Mouse (Mus musculus) CH12.LX (cell line): ENCODE results near the gene Evi5. TPM values are rescaled to one million over a fixed set of nuclear protein-coding genes. Genes with fewer than 3 reads are reported as not detected.

ENCODE experiments used
- DNase-seq: peaks from one replicate; pipeline ENCODE4 v3.0.0-alpha.2; 2013; ENCODE audit errors: extremely low read depth
- H3K27ac ChIP-seq: 2 replicates; pipeline ENCODE4 v1.5.1; 2012; ENCODE audit warnings: low read depth, mild to moderate bottlenecking, control low read depth, moderate library complexity; ENCODE audit not compliant: insufficient read depth
- H3K27me3 ChIP-seq: replicated peaks from 2 replicates; pipeline ENCODE3; 2012; ENCODE audit warnings: inconsistent platforms
- H3K36me3 ChIP-seq, 2 experiments: replicated peaks in 1 of 2; 2 replicates each; pipeline versions ENCODE3 to v1.6.1; 2012; ENCODE audit warnings: inconsistent platforms in 1 of 2, low read length in 1 of 2, mild to moderate bottlenecking in 1 of 2, mixed read lengths in 1 of 2, moderate library complexity in 1 of 2; ENCODE audit not compliant: control insufficient read depth in 1 of 2, insufficient read depth in 1 of 2
- H3K4me1 ChIP-seq, 2 experiments: 2 replicates each; pipeline ENCODE4 v1.6.1; 2012; ENCODE audit warnings: inconsistent platforms in 1 of 2, moderate library complexity in 1 of 2; ENCODE audit not compliant: insufficient read depth in 2 of 2, control insufficient read depth in 1 of 2
- H3K4me2 ChIP-seq: 2 replicates; pipeline ENCODE4 v1.6.1; 2012; ENCODE audit warnings: low read depth, mild to moderate bottlenecking, control low read depth; ENCODE audit not compliant: poor library complexity, insufficient read depth, severe bottlenecking
- H3K4me3 ChIP-seq, 3 experiments: fragments of 150-350 bp in 1 of 3; sonication (generic) in 1 of 3; replicated peaks in 1 of 3; 2 replicates each; pipeline versions ENCODE3 to v1.5.1; 2011 to 2012; ENCODE audit warnings: low read depth in 2 of 3, low read length in 2 of 3, mild to moderate bottlenecking in 2 of 3, moderate library complexity in 2 of 3, control low read depth in 1 of 3, improper control_type of control experiment in 1 of 3, inconsistent platforms in 1 of 3, mixed read lengths in 1 of 3; ENCODE audit not compliant: poor library complexity in 1 of 3
- H3K79me2 ChIP-seq: replicated peaks from 2 replicates; pipeline ENCODE4 v1.6.1; 2012; ENCODE audit warnings: mild to moderate bottlenecking, moderate library complexity; ENCODE audit not compliant: control insufficient read depth, poor library complexity, insufficient read depth, severe bottlenecking; ENCODE audit errors: extremely low read depth
- H3K9ac ChIP-seq: 2 replicates; pipeline ENCODE4 v1.6.1; 2012; ENCODE audit warnings: low read depth, mild to moderate bottlenecking, control low read depth, moderate library complexity; ENCODE audit not compliant: insufficient read depth
- H3K9me3 ChIP-seq: replicated peaks from 2 replicates; pipeline ENCODE3; 2012; ENCODE audit warnings: low read length, inconsistent platforms, mixed read lengths
- BHLHE40 ChIP-seq: IDR thresholded peaks from 2 replicates; pipeline ENCODE4 v1.6.1; 2011; ENCODE audit warnings: mild to moderate bottlenecking, low read depth, low read length, improper control_type of control experiment
- CHD2 ChIP-seq: IDR thresholded peaks from 2 replicates; pipeline ENCODE4 v1.6.1; 2011; ENCODE audit warnings: low read length, improper control_type of control experiment
- E2F4 ChIP-seq: IDR thresholded peaks from 2 replicates; pipeline ENCODE4 v1.6.1; 2011; ENCODE audit warnings: low read depth, low read length, improper control_type of control experiment; ENCODE audit not compliant: insufficient replicate concordance
- ELF1 ChIP-seq: IDR thresholded peaks from 2 replicates; pipeline ENCODE4 v1.6.1; 2014; ENCODE audit warnings: low read depth, mild to moderate bottlenecking, inconsistent platforms, low read length, improper control_type of control experiment
- EP300 ChIP-seq: IDR thresholded peaks from 2 replicates; pipeline ENCODE4 v1.6.1; 2011; ENCODE audit warnings: low read length, improper control_type of control experiment
- ETS1 ChIP-seq: conservative IDR thresholded peaks from 2 replicates; pipeline ENCODE4 v1.6.1; 2012; ENCODE audit warnings: low read depth, mild to moderate bottlenecking, inconsistent platforms, low read length, improper control_type of control experiment, moderate library complexity
- GABPA ChIP-seq: IDR thresholded peaks from 2 replicates; pipeline ENCODE4 v1.6.1; 2012; ENCODE audit warnings: low read depth, low read length, improper control_type of control experiment, inconsistent platforms; ENCODE audit not compliant: insufficient replicate concordance
- HCFC1 ChIP-seq: IDR thresholded peaks from 2 replicates; pipeline ENCODE4 v1.6.1; 2012; ENCODE audit warnings: low read depth, mild to moderate bottlenecking, inconsistent platforms, low read length, improper control_type of control experiment
- IRF4 ChIP-seq: IDR thresholded peaks from 2 replicates; pipeline ENCODE4 v1.6.1; 2014; ENCODE audit warnings: low read depth, mild to moderate bottlenecking, inconsistent platforms, low read length, improper control_type of control experiment
- JUN ChIP-seq: IDR thresholded peaks from 2 replicates; pipeline ENCODE4 v1.6.1; 2011; ENCODE audit warnings: low read depth, mild to moderate bottlenecking, low read length, improper control_type of control experiment, moderate library complexity; ENCODE audit not compliant: insufficient read depth
- JUND ChIP-seq: conservative IDR thresholded peaks from 2 replicates; pipeline ENCODE4 v1.6.1; 2011; ENCODE audit warnings: low read depth, low read length, improper control_type of control experiment
- MAFK ChIP-seq: IDR thresholded peaks from 2 replicates; pipeline ENCODE4 v1.6.1; 2011; ENCODE audit warnings: low read length, improper control_type of control experiment; ENCODE audit not compliant: insufficient replicate concordance
- MAZ ChIP-seq: IDR thresholded peaks from 2 replicates; pipeline ENCODE4 v1.6.1; 2012; ENCODE audit warnings: low read depth, mild to moderate bottlenecking, inconsistent platforms, low read length, improper control_type of control experiment, moderate library complexity
- MEF2A ChIP-seq: IDR thresholded peaks from 2 replicates; pipeline ENCODE4 v1.6.1; 2014; ENCODE audit warnings: low read depth, mild to moderate bottlenecking, inconsistent platforms, low read length, improper control_type of control experiment, borderline replicate concordance
- MXI1 ChIP-seq: IDR thresholded peaks from 2 replicates; pipeline ENCODE4 v1.6.1; 2011; ENCODE audit warnings: mild to moderate bottlenecking, low read depth, low read length, improper control_type of control experiment
- MYC ChIP-seq: IDR thresholded peaks from 2 replicates; pipeline ENCODE4 v1.6.1; 2011; ENCODE audit warnings: low read depth, mild to moderate bottlenecking, improper control_type of control experiment, low read length
- NRF1 ChIP-seq: IDR thresholded peaks from 2 replicates; pipeline ENCODE4 v1.6.1; 2014; ENCODE audit warnings: low read depth, mild to moderate bottlenecking, inconsistent platforms, low read length, improper control_type of control experiment, moderate library complexity
- PAX5 ChIP-seq: IDR thresholded peaks from 2 replicates; pipeline ENCODE4 v1.6.1; 2012; ENCODE audit warnings: low read length, inconsistent platforms, mixed read lengths
- POLR2A ChIP-seq: IDR thresholded peaks from 2 replicates; pipeline ENCODE4 v1.6.1; 2011; ENCODE audit warnings: low read depth, mild to moderate bottlenecking, improper control_type of control experiment, low read length
- POLR2AphosphoS2 ChIP-seq: IDR thresholded peaks from 2 replicates; pipeline ENCODE4 v1.6.1; 2011; ENCODE audit warnings: low read depth, low read length, improper control_type of control experiment
- RAD21 ChIP-seq: IDR thresholded peaks from 2 replicates; pipeline ENCODE4 v1.6.1; 2011; ENCODE audit warnings: low read depth, mild to moderate bottlenecking, low read length, improper control_type of control experiment, moderate library complexity
- RCOR1 ChIP-seq: conservative IDR thresholded peaks from 2 replicates; pipeline ENCODE4 v1.6.1; 2012; ENCODE audit warnings: low read depth, mild to moderate bottlenecking, inconsistent platforms, low read length, improper control_type of control experiment
- SIN3A ChIP-seq: IDR thresholded peaks from 2 replicates; pipeline ENCODE4 v1.6.1; 2012; ENCODE audit warnings: low read length, improper control_type of control experiment, inconsistent platforms
- SMC3 ChIP-seq: IDR thresholded peaks from 2 replicates; pipeline ENCODE4 v1.6.1; 2011; ENCODE audit warnings: low read depth, low read length, improper control_type of control experiment
- TCF12 ChIP-seq: IDR thresholded peaks from 2 replicates; pipeline ENCODE4 v1.6.1; 2014; ENCODE audit warnings: low read depth, mild to moderate bottlenecking, inconsistent platforms, low read length, improper control_type of control experiment
- USF1 ChIP-seq: IDR thresholded peaks from 2 replicates; pipeline ENCODE4 v1.6.1; 2014; ENCODE audit warnings: low read depth, mild to moderate bottlenecking, inconsistent platforms, low read length, improper control_type of control experiment
- USF2 ChIP-seq: conservative IDR thresholded peaks from 2 replicates; pipeline ENCODE4 v1.6.1; 2011; ENCODE audit warnings: low read depth, low read length, improper control_type of control experiment
- ZMIZ1 ChIP-seq: IDR thresholded peaks from 2 replicates; pipeline ENCODE4 v1.6.1; 2012; ENCODE audit warnings: low read depth, mild to moderate bottlenecking, inconsistent platforms, low read length, improper control_type of control experiment
- ZNF384 ChIP-seq: IDR thresholded peaks from 2 replicates; pipeline ENCODE4 v1.6.1; 2012; ENCODE audit warnings: low read depth, low read length, improper control_type of control experiment, inconsistent platforms
- dilution Hi-C: fragments of 300-500 bp; cut with MboI; formaldehyde crosslinking; loops from 2 replicates; pipeline ENCODE4 v1.14.3; 2020; ENCODE audit warnings: low sequenced_read_pairs; ENCODE audit not compliant: extremely low pct_unique_long_range_greater_than_20kb, extremely low pct_ligation_motif_present
- in situ Hi-C: fragments of 300-500 bp; cut with MboI; formaldehyde crosslinking; loops from 3 replicates; pipeline ENCODE4 v1.14.3; 2019; ENCODE audit warnings: low sequenced_read_pairs, low pct_ligation_motif_present, low pct_unique_long_range_greater_than_20kb, mixed read lengths
- polyA plus RNA-seq: library from polyadenylated mRNA; unstranded; fragments of >175 nt; gene quantifications from 2 replicates; pipeline ENCODE4 v1.2.1, GENCODE M21; 2012; ENCODE audit warnings: low read depth; ENCODE audit not compliant: insufficient read length
- total RNA-seq, 2 experiments: library from RNA; depleted of rRNA; stranded (reverse); fragments of 300-350 nt in 1 of 2; fragments of >200 nt in 1 of 2; gene quantifications; 2 replicates each; pipeline ENCODE4 v1.2.3; 2012 to 2014

Evi5 gene
- total and polyA plus RNA-seq, 3 experiments, result 3.2 to 6.3 (median 3.8) TPM

GRCm38 (mm10) chr5:107756072-107756471 lies 118.8 kb downstream of the Evi5 start:
- dilution Hi-C loops, result no loop called here
- H3K4me1 ChIP-seq, result peaks cover 13 to 63% of the 10 kb centered on the region in 2 experiments
- no peak overlapping the region for H3K9ac ChIP-seq
- H3K4me3 ChIP-seq, result no peak overlapping the region
- in situ Hi-C loops, result no loop called here
- no peaks in the 10 kb centered on the region for H3K9me3 ChIP-seq
- no peaks in the 10 kb centered on the region for H3K27me3 ChIP-seq
- no peak for TF ChIP-seq HCFC1
- TF ChIP-seq ZNF384, result no peak
- no peak for TF ChIP-seq E2F4
- no peak for TF ChIP-seq RAD21
- TF ChIP-seq ZMIZ1, result no peak
- TF ChIP-seq EP300, result peak; percentile 47
- TF ChIP-seq USF2, result no peak
- peak; percentile 39; the same call in 1 of the 2 replicates for TF ChIP-seq BHLHE40
- TF ChIP-seq ETS1, result peak; percentile 53; the same call in 1 of the 2 replicates
- no peak for TF ChIP-seq SMC3
- no peak for TF ChIP-seq POLR2A
- no peak for TF ChIP-seq RCOR1
- H3K36me3 ChIP-seq, result peaks cover 0 to 3% of the 10 kb centered on the region in 2 experiments
- H3K79me2 ChIP-seq, result no peaks in the 10 kb centered on the region
- no peak overlapping the region for H3K4me2 ChIP-seq
- H3K27ac ChIP-seq, result peak overlapping the region; percentile 21
- peak; percentile 40 for DNase-seq

- H3K27me3 ChIP-seq, result no peaks in the 10 kb centered on the region
- peaks cover 0 to 1% of the 10 kb centered on the region in 2 experiments for H3K36me3 ChIP-seq
- H3K4me1 ChIP-seq, result peaks cover 12 to 63% of the 10 kb centered on the region in 2 experiments
- peak; percentile 77 for TF ChIP-seq MAFK
- peak; percentile 76; the same call in 1 of the 2 replicates for TF ChIP-seq MYC
- peak; percentile 97 for TF ChIP-seq JUND
- TF ChIP-seq ETS1, result peak; percentile 91
- TF ChIP-seq MXI1, result no peak
- TF ChIP-seq POLR2AphosphoS2, result no peak
- peak; percentile 0 for TF ChIP-seq RAD21
- TF ChIP-seq E2F4, result no peak
- 0 out of 2 replicates have a peak, but pooled peaks have one; percentile 22 for TF ChIP-seq ELF1
- no peak for TF ChIP-seq GABPA
- TF ChIP-seq IRF4, result peak; percentile 96
- TF ChIP-seq MEF2A, result peak; percentile 86
- TF ChIP-seq EP300, result peak; percentile 98
- no peak for TF ChIP-seq NRF1
- TF ChIP-seq JUN, result peak; percentile 93
- peak; percentile 63; the same call in 1 of the 2 replicates for TF ChIP-seq CHD2
- TF ChIP-seq SIN3A, result peak; percentile 73
- TF ChIP-seq ZNF384, result peak; percentile 80
- no peak for TF ChIP-seq PAX5
- peak; percentile 63 for TF ChIP-seq USF1
- peak; percentile 97 for TF ChIP-seq BHLHE40
- TF ChIP-seq USF2, result peak; percentile 57
- no peak; the same call in 1 of the 2 replicates for TF ChIP-seq MAZ
- peak; percentile 93 for TF ChIP-seq RCOR1
- peak; percentile 88 for TF ChIP-seq TCF12
- H3K9ac ChIP-seq, result no peak overlapping the region; the same call in 1 of the 2 replicates
- in situ Hi-C loops (no loop called here), dilution Hi-C loops (no loop called here)
- peak overlapping the region; percentile 13; the same call in 1 of the 2 replicates for H3K4me2 ChIP-seq
- H3K4me3 ChIP-seq, result no peak overlapping the region
- H3K27ac ChIP-seq, result no peak overlapping the region
- H3K9me3 ChIP-seq, result no peaks in the 10 kb centered on the region
- peak; percentile 85 for DNase-seq
- H3K79me2 ChIP-seq, result no peaks in the 10 kb centered on the region
Observed at GRCm38 (mm10) chr5:107754740-107755139, 120.2 kb downstream of the Evi5 start.
